Mouse (Mus musculus): ENCODE results near the gene Cited4.

Gene Cited4

DNA sequence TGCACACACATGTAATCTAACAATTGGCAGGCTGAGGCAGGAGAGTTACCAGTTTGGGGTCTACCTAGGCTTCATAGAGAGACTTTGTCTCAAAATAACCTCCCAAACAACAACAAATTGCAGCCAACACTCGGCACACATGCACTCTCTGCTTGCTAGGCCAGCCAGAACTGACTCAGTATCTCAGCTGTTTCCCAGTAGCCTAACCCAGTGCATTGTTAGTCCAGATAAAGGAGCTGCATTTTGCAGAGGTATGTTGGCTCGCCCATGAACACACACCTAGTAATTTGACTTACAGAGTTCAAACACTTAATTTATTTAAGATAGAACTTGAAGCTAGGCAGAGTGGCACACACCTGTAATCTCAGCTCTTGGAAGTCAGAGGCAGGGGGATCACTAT is 9.3 kb downstream of the Cited4 start:
- in situ Hi-C loops (cut with MboI, MseI): no loop called here

DNA sequence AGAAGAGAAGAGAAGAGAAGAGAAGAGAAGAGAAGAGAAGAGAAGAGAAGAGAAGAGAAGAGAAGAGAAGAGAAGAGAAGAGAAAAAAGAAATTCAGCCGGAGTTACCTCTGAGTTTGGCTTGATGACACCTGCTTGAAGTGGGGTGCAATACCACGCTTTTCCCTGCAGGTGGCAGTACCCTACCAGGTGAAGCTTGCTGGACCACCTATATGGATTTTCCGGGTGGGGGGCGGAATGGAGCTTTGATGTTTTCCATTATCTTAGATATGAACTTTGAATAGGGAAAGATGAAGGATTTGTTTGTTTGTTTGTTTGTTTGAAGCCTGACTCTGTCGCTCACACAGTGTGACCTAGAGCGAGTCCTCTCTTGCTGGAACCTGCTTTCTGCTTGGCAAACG is 14.6 kb downstream of the Cited4 start:
- in situ Hi-C loops (cut with MboI, MseI): loop anchor here (5.0 to 10.0 kb wide), 3 partner anchors 71 to 234 kb away; no protein-coding TSS in a partner anchor

DNA sequence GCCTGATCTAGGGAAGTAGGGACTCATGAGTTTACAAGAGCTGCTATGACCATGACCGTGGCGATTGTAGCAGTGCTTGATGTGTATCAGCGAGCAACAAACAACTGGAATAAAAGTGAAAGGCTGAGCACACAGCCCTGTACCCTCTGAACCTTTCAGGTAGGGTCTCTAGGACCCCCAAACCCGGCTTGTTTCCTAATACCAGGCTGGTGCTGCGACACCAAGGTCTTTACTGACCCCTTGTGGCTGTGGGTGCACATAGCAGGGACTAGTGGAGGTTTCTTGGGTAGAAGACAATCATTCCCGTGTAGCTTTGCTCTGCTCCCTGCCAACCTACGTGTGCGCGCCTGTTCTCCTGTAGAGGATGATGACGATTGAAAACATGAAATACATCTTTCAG is 15.8 kb downstream of the Cited4 start:
- in situ Hi-C loops (cut with MboI, MseI): loop anchor here (5.0 to 10.0 kb wide), 3 partner anchors 70 to 233 kb away; no protein-coding TSS in a partner anchor

DNA sequence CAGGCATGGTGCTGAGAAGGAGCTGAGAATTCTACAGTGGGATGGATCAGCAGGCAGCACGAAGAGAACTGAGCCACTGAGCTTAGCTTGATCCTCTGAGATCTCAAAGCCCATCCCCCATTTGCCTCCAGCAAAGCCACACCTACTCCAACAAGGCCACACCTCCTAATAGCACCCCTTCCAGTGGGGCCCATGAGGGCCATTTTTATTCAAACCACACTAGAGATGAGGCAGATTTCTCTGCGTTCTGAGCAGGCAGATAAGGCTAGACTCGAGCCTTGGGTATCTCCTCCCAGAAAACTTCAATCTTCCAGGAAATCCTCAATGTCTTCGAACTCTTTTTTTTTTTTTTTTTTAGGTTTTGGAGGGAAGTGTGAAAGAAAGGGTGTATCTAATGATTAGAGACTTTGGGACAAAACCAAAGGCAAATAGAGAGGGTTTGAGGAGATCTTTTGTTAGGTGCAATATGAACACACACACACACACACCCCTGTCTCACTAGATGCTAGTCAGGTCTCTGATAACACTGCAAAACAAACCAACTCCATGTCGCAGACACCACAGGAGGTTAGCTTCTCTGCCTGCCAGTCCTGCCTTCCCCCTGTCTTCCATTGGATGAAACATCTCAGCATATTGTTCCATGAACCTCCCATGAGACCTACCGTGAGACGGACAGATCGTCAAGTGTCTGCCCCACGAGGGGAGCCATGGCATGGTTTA is 17.1 kb downstream of the Cited4 start:
- in situ Hi-C loops (cut with MboI, MseI): loop anchor here (5.0 to 10.0 kb wide), 3 partner anchors 69 to 231 kb away; no protein-coding TSS in a partner anchor

DNA sequence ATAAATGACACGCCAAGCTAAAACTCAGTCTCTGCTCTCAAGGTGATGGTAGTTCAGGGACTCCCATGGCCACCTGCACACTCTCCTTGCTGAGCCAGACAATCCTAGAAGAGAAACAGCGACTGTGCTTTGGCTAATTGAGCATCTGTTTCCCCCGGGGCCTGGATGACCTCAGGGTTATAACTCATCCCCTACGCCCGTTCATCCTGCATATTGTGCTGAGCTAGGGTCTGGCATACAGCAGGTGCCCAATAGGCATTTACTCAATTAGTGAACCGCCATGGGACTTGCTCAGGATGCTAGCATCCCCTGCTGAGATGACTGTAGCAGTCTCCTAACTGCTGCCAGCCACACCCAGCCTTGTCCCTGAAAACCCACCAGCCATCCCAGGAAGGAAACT is 20.9 kb downstream of the Cited4 start:
- in situ Hi-C loops (cut with MboI, MseI): loop anchor here (10.0 kb wide), 1 partner anchor 228 kb away; no protein-coding TSS in a partner anchor

DNA sequence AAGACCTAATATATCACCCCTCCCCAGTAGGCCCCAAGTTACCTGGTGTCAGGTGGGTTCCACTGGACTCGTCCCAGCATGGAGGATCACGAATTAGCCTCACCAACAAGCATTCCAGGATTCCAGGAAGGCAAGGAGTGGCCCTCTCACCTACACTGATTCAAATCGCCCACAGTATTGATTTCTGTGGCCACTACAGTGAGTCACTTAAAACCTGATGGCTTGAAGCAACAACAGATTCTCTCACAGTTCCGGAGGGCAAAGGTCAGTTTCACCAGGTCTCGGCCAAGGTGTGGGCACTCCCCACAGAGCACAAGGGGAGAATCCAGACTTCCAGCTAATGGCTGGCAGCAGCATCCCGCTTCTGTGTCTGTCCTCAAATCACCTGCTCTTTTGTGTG is 22.9 kb downstream of the Cited4 start:
- in situ Hi-C loops (cut with MboI, MseI): loop anchor here (10.0 kb wide), 1 partner anchor 225 kb away; no protein-coding TSS in a partner anchor

DNA sequence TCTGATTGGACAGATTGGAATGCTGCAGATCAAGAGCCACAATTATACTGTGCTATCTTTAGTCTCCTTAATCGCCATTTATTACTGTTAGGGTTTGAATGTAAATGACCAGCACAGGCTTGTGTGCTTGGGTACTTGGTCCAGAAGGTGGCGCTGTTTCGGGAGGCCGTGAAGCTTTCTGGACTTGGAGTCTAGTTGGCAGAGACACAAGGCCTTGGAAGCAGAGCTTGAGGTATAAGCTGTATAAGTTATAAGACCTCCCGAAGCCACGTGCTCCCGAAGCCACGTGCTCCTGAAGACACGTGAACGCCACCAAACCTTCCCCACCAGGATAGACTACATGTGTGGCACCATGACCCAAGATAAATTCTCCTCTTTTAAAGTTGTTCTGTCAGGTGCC is 26.3 kb downstream of the Cited4 start:
- in situ Hi-C loops (cut with MboI, MseI): no loop called here

DNA sequence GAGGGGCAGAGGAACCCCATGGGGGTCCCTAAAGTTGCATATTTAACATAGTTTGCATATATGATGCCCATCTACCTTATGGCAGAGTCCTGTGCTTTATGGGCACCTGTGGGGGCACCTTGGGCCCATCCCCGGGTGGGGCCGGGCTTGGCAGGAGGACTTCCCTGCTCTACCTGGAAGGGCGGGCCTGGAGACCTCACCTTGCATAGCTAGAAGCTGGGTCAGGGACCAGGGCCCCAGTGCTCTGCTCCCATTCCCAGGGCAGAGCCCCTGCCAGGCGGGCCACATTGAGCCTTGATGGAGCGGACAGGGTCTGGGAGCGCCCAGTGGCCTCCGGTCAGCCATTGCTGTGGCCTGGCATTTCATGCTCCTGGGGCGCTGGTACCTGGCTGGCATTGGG is 31.0 kb downstream of the Cited4 start:
- in situ Hi-C loops (cut with MboI, MseI): no loop called here

DNA sequence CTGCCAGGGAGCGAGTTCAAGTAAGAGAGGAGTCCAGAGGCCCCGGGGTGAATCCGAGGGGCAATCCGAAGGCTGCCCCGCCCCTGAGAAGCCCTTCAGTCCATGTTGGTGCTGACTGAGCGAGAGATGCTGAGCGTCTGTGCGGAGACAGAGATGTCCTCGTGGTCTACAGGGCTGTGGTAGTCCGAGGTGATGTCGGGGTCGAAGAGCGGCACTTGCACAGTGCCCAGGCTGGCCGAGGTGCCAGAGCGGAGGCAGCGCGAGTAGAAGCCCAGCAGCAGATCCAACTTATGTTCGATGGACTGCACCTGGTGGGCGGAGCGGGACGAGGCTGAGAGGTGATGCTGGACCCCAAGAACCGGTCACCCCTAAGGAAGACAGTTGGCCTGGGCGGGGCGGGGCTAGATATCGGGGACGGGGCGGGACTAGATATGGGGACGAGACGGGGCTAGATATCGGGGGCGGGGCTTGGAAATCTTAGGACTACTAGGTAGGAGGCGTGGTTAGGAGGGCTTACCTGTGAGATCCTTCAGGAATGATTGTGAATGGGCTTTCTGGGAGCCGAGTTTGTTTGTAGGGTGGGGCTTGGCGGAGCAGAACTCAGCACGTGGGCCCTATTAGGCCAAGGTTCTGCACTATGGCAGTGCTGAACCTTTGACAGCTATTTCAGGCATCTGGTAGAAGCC is 31.6 kb downstream of the Cited4 start:
- in situ Hi-C loops (cut with MboI, MseI): no loop called here

DNA sequence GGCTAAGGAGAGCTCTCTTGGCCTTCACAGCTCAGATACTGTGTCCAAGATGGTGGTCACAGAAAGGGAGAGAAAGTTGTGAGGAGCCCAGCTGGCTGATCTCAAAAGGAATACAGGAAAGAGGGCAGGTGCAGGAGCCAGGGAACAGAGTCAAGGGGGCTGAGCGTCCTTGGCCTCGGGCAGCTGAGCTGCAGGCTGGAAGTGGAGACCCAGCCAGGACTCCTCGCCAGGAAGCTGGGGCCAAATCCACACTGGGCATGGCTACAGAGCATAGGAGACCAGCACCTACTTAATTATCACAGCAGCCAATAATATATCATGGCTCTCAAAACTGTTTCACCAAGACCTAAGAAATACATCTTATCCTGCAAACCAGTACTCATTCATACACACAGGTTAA is 34.8 kb downstream of the Cited4 start:
- in situ Hi-C loops (cut with MboI, MseI): no loop called here

DNA sequence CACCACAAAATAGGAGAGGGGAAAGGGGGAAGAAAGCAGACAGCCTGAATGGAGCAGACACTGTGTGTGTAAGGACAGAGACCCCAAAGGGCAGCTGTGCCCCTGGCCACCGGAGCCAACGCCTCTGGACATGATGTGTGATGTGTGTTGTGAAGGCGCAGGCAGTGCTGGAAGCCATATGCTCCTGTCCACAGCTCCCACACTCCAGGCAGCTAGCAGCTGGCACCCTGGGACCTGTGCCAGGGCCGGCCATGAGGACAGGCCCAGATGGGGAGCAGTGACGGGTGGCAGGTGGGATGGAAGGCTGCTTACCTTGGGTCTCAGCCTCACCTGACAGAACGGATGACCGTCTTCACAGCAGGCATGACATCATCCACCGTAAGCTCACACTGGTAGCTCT is 35.7 kb downstream of the Cited4 start:
- in situ Hi-C loops (cut with MboI, MseI): no loop called here

DNA sequence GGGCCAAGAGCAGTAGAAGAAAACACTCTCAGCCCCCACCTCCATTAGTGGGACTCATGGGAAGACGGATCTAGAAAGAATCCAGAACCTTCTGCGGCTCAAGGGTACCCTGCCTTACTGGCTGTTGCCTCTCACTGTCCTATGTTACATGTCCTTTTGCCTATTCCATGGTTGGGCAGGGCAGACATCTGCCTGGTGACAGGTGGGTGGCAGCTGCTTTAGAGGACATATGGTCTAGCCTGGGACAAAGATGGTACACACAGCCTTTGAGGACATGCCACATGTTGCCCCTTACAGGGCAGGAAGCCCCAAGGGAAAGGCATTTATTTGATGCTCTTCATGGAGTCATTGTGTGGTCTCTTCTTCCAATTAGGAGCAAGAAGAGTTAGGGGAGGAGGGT is 36.1 kb downstream of the Cited4 start:
- in situ Hi-C loops (cut with MboI, MseI): no loop called here

DNA sequence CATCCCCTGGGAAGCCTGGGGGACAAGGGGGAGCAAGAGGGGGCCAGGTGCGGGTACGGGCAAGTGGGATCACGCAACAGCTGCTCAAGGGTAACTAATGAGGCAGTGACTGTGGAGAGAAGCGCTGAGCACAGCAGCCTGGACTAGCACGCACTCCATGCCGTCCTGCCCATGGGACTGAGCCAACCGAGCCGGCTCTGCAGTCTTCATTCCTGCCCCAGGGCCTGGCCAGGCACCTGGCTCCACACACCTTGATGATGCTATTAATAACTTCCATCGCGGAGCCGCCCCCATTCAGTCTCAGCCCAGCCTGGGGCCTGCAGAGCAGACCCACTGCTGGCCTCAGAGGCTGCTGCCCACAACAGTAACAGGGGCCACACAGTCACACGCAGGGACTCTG is 45.9 kb downstream of the Cited4 start:
- in situ Hi-C loops (cut with MboI, MseI): no loop called here

DNA sequence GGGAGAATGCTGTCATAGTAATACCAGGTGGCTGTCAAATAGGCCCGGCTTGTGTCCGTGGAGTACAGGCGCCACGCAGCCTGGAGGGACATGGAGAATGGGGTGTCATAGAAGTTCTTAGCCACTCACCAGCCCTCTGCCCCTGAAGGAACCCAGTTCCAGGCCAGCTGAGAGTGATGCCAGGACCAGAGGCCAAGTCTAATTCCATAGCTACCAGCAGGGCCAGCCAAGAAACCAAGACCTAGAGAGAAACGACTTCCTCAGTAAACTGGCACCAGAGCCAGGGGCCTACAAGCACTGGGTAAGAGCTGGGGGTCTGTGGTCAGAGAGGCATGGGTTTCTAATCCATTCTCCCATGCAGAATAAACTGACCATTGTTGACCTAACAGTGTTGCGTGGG is 46.6 kb downstream of the Cited4 start:
- in situ Hi-C loops (cut with MboI, MseI): no loop called here

DNA sequence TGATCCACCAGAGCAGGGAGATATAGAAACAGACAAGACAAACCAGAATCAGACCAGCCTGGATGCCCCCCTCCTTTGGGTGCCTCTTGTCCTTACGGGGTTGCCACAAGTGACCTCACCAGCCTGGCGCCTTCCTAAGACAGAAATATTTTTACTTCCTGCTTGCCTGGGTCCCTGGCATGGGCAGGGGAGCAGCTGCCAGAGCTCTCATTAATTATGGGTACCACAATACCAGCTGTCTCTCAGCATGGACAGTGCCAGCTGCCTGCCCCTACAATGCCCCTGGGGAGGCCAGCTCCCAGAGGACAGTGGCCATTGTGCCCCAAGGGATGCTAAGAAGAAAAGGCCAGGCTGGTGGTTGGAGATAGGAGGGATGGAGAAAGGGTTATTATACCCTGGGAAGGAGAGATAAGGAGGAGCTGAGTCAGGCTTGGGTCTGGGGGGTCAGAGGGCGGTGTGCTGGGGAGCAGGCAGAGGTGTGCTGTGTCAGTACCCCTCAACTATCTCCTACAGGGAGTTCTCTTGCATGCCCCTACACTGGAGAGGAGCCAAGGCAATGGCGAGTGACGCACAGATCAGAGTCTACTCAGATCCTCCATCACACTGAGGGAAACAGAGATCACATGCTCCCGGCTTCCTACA is 47.6 kb downstream of the Cited4 start:
- in situ Hi-C loops (cut with MboI, MseI): no loop called here

DNA sequence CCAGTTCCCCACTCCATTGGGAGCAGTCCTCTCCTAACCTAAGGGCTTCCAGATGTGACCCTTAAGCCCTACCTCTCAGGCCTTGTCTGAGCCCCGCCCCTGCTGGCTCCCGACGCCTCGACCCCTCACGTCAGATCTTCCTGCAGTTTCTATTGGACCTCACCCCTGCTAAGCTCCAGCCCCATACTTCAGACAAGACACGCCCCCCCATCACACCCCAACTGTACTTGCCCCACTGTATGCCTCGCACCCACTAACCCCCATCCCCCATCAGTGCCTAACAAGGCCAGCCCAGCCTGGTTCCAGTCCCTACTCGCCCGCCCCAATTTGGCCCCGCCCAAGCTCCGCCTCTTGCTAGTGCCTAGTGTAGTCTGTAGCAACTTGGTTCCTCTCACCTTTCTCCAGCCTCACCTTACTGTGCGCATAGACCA is 49.8 kb downstream of the Cited4 start:
- in situ Hi-C loops (cut with MboI, MseI): no loop called here

DNA sequence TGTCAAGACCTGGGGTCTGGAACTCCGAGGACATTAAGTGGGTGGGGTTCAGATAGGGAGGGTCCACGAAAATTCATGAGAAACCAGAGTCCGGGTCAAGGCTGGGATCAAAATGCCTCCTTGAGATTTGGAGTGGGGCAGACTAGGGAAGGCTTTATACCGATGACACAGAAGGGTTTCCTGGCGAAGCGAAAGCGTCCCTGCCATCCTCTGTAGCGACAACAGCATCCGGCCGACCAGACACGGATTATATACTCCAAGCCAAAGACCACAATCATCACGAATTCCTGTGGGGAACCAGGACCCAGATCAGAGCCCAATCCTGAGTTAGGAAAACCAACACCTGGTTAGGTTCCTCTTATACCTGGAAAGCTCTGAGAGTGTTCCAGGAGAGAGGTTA is 50.4 kb downstream of the Cited4 start:
- in situ Hi-C loops (cut with MboI, MseI): no loop called here

All from T-helper 2 cell (primary cell).